Mouse (Mus musculus): Measurements from ENCODE around the gene Gm14525. TPM values are rescaled to one million over a fixed set of nuclear protein-coding genes. Genes with fewer than 3 reads are reported as not detected.
"Not testable (repeated sequence)": the region's sequence is repeated elsewhere in the genome, so short reads cannot be mapped to it uniquely, and the experiment has no call there.

Gm14525 gene
- not detected in 2 replicates for polyA plus RNA-seq (2012; rRNA removed)

DNA sequence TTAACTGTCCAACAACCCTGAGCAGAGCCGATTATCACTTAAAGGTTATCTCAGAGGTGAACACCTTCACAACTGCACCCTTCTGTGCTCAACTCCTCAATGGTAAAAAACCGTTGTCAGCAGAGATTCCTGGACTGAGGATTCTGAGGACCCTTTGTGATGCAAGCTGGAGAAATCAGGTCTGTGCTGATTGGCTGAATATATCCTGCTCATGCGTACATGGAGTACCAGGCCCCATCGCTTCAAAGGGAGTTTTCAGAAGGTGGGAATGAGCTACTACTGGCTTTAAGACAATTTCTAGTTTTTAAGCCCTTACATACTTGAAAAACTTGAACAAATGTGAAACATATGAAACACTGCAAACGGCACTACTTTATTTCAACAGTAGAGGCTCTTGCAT, at the start of gene Gm14525:
TSS of gene Gm14525 (minus strand) at position 101 of the 400 bp plus-strand sequence.
- not testable (repeated sequence) for H3K4me3 ChIP-seq (ENCODE audit: control insufficient read depth, insufficient read depth, low read length); DNase-seq; H3K27me3 ChIP-seq (ENCODE audit: control insufficient read depth, insufficient read depth, low read length); H3K4me1 ChIP-seq (replicated peaks; ENCODE audit: control insufficient read depth, insufficient read depth, low read length); H3K27ac ChIP-seq (ENCODE audit: control insufficient read depth, insufficient read depth, low read length); H3K36me3 ChIP-seq (ENCODE audit: control insufficient read depth, insufficient read depth, low read length)
- WGBS = 91% methylated on average over 3 of the region's 5 CpGs

Other genes with a start within 250 kb of the Gm14525 start
- not detected in 2 replicates for gene Slx, start 157.1 kb downstream of the Gm14525 start, polyA plus RNA-seq (2012; rRNA removed)
- not detected in 2 replicates for gene Gm6121, start 233.1 kb upstream of the Gm14525 start, polyA plus RNA-seq (2012; rRNA removed)